Mouse (Mus musculus) gastrocnemius, adult 2 months (tissue): ENCODE measurements at regions not wholly inside any gene's neighbourhood (a gene's known extent, or its start where the extent isn't known, plus 50 kb on each side); places are given as distances from the start of the nearest gene placed in this dataset.
A peak's percentile ranks its signal among the peaks of the same experiment; 100 is the strongest.

Source experiments
- DNase-seq: peaks from one replicate; pipeline ENCODE4 v3.0.0; 2022
- H3K27ac ChIP-seq: fragments of 200-600 bp; 2 replicates; pipeline ENCODE4 v1.8.1; 2022; ENCODE audit warnings: mild to moderate bottlenecking
- H3K4me3 ChIP-seq: fragments of 200-600 bp; 2 replicates; pipeline ENCODE4 v1.8.1; 2022; ENCODE audit warnings: mild to moderate bottlenecking, moderate library complexity
- CTCF ChIP-seq: fragments of 200-600 bp; IDR thresholded peaks from 2 replicates; pipeline ENCODE4 v1.8.1; 2022; ENCODE audit warnings: antibody characterized with exemption, mild to moderate bottlenecking, moderate library complexity
- intact Hi-C: fragments of 180-260 bp; cut with DNase I; formaldehyde crosslinking; loops from one replicate; pipeline ENCODE4 v1.15.1; 2025

DNA sequence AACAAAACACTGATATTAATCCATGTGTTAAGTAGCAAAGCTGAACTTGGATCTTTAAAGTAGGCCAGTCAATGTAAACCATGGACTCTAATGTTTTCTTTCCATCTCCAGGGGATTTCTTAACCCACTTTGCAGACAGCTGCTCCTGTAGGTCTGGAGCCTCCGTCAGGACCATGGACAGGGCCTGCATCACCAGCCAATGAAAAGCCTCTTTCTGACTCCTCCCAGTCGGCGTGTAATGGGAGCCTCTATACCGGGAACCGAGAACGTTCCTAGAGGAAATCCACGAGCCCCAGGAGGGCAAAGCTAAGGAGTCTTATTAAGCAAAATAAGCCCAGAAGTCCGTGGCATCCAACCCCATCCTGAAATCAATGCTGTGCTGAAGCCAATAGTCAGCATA is 189.1 kb upstream of the Csf3r start:
- no peak overlapping the region for H3K27ac ChIP-seq
- intact Hi-C loops, result no loop called here
- no peak for TF ChIP-seq CTCF
- H3K4me3 ChIP-seq, result no peak overlapping the region
- DNase-seq, result no peak

DNA sequence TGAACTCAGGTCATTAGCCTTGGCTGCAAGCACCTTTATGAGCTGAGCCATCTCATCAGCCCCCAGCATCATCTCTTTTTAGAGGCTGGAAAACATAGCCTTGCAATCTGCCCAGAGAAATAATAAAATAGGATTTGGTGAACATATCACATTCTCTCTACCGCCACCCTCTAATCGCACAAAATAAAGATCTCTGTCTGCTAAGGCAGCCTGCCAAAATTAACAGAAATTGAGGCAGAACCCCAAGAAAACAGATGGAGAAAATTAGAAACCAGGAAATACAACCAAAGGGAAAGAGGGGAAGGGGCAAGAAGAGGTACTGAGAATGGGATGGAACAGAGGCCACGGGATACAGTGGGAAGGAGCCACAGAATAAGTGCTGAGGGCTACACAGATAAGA is 176.8 kb upstream of the Csf3r start:
- TF ChIP-seq CTCF, result no peak
- Histone ChIP-seq H3K27ac (no peak overlapping the region), H3K4me3 (no peak overlapping the region)
- no peak for DNase-seq
- intact Hi-C loops, result no loop called here

DNA sequence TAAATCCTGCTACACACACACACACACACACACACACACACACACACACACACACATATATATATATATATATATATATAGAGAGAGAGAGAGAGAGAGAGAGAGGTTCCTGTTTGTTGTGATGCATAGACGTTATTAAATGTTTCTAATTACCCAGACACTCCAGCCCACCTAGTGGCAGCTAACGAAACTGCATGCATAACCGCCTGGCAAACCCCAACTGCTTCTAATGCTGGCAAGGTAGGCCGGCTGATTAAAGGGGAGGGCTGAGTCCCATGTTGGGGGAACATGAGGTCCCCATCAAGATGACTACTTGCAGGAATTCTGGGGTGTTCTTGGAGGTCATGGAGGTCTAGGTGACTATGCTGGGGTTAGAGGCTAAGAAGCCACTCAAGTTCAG is 174.1 kb upstream of the Csf3r start:
- peak; percentile 60 for TF ChIP-seq CTCF
- peak; percentile 46 for DNase-seq
- intact Hi-C loops, result no loop called here
- Histone ChIP-seq H3K27ac (no peak overlapping the region), H3K4me3 (no peak overlapping the region)

DNA sequence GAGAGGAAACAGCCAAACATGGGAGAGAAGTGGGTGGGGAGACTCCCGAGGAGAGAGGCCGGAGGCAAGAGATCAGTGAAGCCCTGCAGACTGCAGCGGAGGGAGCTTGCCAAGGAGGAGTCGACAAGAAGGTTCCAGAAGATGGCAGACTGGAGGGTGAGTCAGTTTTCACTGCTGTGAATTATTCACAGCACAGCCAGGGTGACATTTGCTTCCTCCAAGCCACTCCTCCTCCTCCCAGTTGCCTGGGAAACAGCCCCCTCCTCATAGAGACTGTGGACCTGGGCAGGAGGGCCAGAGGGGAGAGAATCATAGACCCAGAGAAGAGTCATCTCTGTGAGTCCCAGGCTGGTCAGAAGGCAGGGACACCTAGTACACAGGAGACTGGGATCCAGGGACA is 171.8 kb upstream of the Csf3r start:
- TF ChIP-seq CTCF, result no peak
- intact Hi-C loops, result no loop called here
- H3K27ac ChIP-seq, result no peak overlapping the region
- no peak overlapping the region for H3K4me3 ChIP-seq
- DNase-seq, result no peak

DNA sequence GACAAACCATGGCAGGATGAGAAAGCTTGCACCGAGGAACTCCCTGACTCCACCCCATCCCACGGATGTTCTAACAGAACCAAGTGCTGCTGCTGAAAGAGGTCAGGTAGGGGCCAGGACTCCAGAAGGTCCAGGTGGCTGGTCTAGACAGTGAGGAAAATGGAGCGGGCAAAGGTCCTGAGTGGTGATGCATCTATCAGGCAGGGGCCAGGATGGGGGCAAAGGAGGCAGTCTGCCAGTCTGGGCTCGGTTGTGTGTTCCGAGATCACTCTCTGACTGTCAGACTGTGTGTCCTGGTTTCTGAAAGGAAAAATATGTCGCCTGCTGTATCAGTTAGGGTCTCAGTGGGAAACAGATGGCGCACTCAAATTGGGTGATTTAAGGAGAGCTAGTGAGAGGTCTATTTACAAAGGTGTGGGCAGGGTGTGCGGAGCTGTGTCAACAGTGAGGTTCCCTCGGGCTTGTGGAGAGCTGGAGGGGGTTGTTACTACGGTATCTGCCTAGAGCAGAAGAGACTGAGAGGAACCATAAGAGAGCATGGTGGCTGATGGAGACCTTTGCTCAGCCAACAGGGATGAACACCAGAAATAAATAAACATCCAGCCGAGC is 168.3 kb upstream of the Csf3r start:
- TF ChIP-seq CTCF, result no peak
- Histone ChIP-seq H3K27ac (no peak overlapping the region), H3K4me3 (no peak overlapping the region)
- DNase-seq, result no peak
- intact Hi-C loops, result no loop called here

DNA sequence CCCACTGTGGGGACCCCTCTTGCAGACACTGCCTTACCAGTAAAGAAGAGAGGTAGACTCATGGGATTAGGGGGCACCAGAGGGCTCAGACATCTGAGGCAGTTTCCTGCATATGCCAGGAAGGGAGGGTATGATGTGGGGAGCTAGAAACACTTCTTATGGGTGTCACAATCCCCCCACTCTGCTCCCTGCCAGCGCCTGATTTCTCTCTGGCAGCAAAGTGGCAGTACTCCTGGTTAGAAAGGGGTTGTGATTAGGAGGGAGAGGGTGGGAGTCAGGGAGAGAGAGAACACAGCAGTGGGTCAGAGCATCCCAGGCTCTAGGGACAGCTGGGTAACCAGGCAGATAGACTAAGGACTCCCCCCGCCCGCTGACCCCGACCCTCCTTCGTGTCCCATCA is 167.6 kb upstream of the Csf3r start:
- no peak for TF ChIP-seq CTCF
- DNase-seq, result no peak
- intact Hi-C loops, result no loop called here
- Histone ChIP-seq H3K4me3 (no peak overlapping the region), H3K27ac (no peak overlapping the region)

GRCm38 (mm10) chr4:125865057-125865456 is 159.3 kb upstream of the Csf3r start:
- no peak overlapping the region for H3K27ac ChIP-seq
- intact Hi-C loops, result no loop called here
- TF ChIP-seq CTCF, result no peak

DNA sequence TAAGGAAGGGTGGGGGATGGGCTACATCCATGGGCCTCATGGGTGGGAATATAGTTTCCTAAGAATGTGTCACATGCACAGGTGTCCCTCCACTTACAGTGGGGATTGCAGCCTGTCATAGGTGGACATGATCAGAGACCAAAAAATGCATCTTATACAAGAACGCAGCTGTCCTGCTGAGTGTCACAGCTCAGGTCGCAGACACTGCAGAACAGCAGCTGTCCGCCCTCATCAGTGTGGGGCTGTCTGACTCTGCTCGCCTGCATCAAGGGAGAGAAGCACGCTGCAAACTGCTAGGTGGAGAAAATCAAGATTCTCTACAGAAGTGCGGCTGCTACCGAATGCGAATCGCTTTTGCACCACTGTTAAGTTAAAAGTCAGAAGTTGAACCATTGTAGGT is 158.6 kb upstream of the Csf3r start:
- TF ChIP-seq CTCF, result no peak
- no peak overlapping the region for H3K27ac ChIP-seq
- no peak for DNase-seq
- H3K4me3 ChIP-seq, result no peak overlapping the region
- intact Hi-C loops, result no loop called here

More at GRCm38 (mm10) chr4:125865057-125865456, 159.3 kb upstream of the Csf3r start:
- DNase-seq, result no peak
- no peak overlapping the region for H3K4me3 ChIP-seq

- no peak overlapping the region for H3K27ac ChIP-seq
- TF ChIP-seq CTCF, result no peak
- intact Hi-C loops, result no loop called here
- no peak overlapping the region for H3K4me3 ChIP-seq
- no peak for DNase-seq
These were observed 153.1 kb upstream of the Csf3r start for GRCm38 (mm10) chr4:125871211-125871610.

- no peak for DNase-seq
- Histone ChIP-seq H3K4me3 (no peak overlapping the region), H3K27ac (no peak overlapping the region)
- no peak for TF ChIP-seq CTCF
- intact Hi-C loops, result no loop called here
These were observed 144.3 kb upstream of the Csf3r start for GRCm38 (mm10) chr4:125880028-125880427.

DNA sequence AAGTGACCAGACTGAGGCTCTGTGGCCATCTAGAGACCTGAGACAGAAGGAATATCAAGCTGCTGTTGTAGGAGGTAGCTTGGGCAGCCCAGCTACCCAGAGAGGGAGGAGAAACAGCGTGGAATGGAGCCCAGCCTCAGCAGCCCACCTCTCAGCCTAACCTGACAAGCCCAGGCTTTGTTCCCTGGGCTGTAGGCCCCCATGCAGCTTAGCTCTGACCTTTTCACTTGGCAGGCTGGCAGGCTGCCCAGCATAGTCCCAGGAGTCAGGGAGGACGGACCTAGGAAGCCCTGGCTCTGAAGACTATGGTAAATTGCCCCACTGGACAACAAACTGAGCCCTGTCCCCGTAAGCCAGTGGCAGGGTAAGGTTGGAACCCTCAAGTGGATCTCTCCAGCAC is 141.8 kb upstream of the Csf3r start:
- intact Hi-C loops, result no loop called here
- TF ChIP-seq CTCF, result no peak

GRCm38 (mm10) chr4:125890510-125890909 is 133.8 kb upstream of the Csf3r start:
- peak; percentile 8; the same call in 1 of the 2 replicates for TF ChIP-seq CTCF
- intact Hi-C loops, result no loop called here

More for the DNA sequence above, 141.8 kb upstream of the Csf3r start:
- Histone ChIP-seq H3K27ac (no peak overlapping the region), H3K4me3 (no peak overlapping the region)
- DNase-seq, result no peak

DNA sequence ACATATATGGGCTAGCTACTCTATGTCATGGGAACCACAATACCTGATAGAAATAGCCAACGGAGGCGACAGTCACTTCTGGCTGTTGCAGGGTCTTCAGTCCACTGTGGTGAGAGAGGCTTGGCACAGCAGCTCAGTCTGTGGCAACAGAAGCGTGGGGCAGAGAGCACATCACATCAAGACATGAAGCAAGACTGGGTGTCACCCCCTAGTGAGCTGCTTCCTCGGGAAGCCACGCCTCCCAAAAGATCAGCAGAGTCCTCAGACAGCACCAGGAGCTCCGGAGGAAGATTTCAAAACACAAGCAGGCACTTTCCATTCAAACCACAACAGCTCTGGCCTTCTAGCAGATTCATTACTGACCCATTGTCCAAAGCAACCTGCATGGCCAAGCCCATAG is 131.2 kb upstream of the Csf3r start:
- no peak overlapping the region for H3K4me3 ChIP-seq
- no peak for TF ChIP-seq CTCF
- intact Hi-C loops, result no loop called here
- no peak for DNase-seq
- H3K27ac ChIP-seq, result no peak overlapping the region

More at GRCm38 (mm10) chr4:125890510-125890909, 133.8 kb upstream of the Csf3r start:
- Histone ChIP-seq H3K27ac (no peak overlapping the region), H3K4me3 (no peak overlapping the region)
- DNase-seq, result no peak

DNA sequence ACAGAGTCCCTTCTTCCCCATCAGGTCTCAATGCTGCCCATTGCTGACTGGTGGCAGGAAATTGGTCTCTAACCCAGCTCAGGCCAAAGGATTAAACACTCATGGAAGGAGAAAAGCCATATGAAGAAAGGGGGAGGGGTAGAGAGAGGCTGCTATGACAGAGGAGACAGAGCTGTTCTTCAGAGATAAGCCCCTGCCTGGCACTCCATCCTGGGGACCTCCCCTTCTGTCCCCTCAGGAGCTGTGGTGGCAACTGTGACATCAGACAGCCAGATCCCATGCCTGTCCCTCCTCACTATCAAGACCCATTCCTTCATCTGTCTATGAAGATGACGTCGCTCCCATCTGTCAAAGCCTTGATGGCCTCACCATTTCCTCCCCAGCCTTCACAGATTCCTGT is 126.6 kb upstream of the Csf3r start:
- no peak for TF ChIP-seq CTCF
- intact Hi-C loops, result no loop called here

More for the DNA sequence above, 126.6 kb upstream of the Csf3r start:
- Histone ChIP-seq H3K27ac (no peak overlapping the region), H3K4me3 (no peak overlapping the region)
- no peak for DNase-seq
